Mouse (Mus musculus) bone marrow macrophage, adult 2 months (primary cell): ENCODE results near the gene Saa4.

Experiments used
- CTCF ChIP-seq: IDR thresholded peaks from 2 replicates; pipeline ENCODE4 v1.5.1; 2012; ENCODE audit warnings: low read depth, mild to moderate bottlenecking, low read length, moderate library complexity
- POLR2A ChIP-seq: IDR thresholded peaks from 2 replicates; pipeline ENCODE4 v1.6.1; 2012; ENCODE audit warnings: mild to moderate bottlenecking, low read depth, low read length, borderline replicate concordance

DNA sequence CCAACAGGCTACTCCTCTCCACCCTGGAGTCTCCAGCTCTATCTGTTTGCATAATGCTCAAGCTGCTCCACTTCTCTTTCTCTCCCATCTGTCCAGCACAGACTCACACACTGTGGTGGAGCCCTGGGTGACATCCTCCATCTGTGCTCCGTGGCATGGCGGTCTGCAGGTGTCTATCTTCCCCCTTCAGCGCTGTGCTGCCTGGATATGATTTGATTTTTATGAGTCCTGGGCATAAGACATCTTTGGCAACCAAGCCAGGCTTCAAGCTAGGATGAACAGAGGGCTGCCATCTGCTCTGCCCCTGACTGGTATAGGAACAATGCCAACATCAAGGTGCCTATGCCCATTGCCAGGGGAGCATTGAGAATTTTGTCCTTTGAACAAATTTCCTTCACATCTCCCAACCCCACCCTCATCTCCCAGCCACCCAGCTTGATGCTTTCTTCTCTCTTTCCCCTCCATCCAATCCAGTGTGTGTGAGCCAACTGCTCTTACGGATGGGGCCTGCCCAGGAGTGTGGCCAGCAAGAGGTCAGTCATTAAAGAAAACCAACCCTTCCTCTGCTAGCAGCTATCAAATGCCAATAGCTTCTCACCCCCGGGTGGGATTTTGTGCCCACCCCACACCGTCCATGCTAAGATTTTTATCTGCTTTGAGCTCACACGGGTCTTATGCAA is 13.7 kb downstream of the Saa4 start:
- TF ChIP-seq POLR2A: no peak
- TF ChIP-seq CTCF: no peak
